Mouse (Mus musculus) lung, adult 18-20 months (tissue): Measurements from ENCODE around the gene Zfp644.
A peak's percentile ranks its signal among the peaks of the same experiment; 100 is the strongest.
"Not testable (repeated sequence)": the region's sequence is repeated elsewhere in the genome, so short reads cannot be mapped to it uniquely, and the experiment has no call there.

Experiments
- DNase-seq, 2 experiments: peaks; one replicate each; pipeline ENCODE4 v3.0.0; 2022; ENCODE audit warnings: mixed read lengths in 2 of 2

The Zfp644 gene

DNA sequence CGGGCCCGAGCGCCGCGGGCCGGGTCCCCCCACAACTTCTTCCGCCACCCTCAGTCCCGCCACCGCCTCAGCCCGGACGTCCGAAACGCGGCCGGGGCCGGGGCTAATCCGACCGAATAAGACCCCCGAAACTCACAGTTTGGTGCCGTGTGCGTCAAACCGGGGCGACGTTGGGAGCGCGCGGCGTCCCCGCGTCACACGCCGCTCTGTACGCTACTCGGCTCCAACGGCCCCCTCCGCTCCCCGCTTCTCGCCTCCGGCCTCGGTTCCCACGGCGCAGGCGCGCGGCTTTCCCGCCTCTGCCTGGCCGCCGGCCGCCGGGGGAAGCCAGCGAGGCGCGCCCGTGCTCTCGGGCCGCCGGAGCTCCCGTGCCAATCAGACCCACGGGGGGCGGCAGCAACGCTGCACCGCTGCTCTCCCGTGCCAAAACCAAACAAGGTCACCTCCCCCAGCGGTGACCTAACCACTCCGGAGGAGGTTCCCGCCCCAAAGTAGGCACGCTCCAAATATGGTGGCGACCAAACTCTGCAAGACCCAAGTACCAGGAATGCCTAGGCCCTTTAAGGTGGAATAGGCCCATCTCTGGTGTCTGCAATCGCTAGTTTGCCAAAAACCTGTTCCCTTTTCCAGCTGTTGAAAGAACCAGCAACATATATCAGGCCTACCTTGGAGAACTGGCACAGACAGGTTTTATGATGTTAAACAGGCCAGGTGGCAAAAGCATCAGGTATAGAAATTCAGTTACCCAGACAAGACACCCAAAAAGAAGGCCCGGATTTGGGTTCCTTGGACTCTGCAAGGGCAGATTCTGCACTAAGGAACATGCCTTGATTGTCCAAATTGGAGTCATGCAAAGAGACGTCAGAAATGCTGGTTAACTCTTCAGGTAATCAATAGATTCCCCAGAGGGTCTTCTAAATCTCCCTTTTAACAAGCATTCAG is at the start of gene Zfp644:
TSS of gene Zfp644 (minus strand) at position 892 of the 942 bp plus-strand sequence.
- DNase-seq, result peak; percentile 89 to 92

DNA sequence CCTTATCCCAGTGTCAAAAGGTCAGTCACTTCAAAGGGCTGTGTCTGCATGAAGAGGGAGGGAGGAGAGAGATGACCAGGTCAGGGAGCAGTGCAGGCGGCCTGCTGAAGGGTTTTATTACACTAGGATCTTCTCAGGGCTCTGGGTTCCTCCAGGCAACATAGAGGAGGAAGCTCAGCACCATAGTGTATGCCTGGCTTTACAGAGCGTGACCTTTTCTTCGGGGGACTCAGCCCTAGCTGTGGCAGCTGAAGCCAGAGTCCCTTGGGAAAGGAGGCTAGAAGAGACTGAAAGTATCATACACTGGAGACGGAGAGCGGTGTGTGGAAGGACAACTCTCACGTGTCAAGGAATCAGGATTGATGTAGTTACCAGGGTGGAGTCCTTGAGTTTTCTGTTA is 42.6 kb upstream of the Zfp644 start:
- DNase-seq, result no peak

DNA sequence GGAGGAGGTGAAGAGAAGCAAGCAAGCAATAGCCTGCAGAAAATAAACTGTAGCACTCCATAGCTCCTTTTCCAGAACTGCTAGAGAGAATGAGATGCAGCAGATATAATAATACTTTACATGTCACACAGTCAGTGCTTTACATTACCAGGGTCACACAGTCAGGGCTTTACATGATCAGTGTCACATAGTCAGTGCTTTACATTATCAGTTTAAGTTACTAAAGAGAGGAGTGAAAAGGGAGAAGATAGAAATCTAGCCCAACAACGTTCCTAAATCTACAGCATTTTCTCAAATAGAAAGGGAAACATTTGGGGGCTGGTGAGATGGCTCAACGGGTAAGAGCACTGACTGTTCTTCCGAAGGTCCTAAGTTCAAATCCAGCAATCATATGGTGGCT is 26.4 kb upstream of the Zfp644 start:
- no peak for DNase-seq

DNA sequence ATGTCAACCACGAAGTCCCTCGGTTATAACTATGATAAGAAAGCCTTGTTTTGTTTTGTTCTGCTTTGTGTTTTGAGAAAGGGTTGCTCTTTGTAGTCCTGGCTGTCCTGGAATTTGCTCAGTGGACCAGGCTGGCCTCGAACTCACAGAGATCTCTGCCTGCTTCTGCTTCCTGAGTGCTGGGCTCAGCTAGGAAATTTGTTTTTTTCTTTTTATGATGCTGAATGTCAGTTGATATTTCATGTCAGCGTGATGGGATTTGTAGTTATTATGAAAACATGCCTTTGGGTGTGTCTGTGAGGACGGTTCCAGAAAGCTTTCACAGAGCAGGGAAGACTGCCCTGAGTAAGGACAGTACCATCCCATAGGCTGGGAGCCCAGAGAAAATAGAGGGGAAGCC is 25.7 kb upstream of the Zfp644 start:
- no peak for DNase-seq

DNA sequence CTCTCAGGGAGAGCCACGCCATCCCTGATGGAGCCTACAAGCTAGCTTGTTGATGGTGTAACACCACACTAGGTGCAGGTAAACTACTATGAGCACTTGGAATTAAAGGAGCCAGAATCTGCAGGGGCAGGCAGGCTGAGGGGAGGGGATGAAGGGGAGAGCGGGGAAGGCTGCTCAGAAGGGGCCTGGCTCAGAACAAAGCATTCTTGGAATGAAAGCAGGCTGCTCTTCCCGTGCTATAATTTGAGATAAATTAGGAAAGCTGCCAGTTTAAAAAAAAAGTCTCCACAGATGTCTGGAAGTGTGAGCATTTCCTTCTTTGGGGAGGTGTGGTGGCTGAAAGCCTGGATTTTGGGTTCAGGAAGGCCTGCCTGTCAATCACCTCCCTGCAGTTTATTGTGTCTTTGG is 14.8 kb upstream of the Zfp644 start:
- no peak for DNase-seq

DNA sequence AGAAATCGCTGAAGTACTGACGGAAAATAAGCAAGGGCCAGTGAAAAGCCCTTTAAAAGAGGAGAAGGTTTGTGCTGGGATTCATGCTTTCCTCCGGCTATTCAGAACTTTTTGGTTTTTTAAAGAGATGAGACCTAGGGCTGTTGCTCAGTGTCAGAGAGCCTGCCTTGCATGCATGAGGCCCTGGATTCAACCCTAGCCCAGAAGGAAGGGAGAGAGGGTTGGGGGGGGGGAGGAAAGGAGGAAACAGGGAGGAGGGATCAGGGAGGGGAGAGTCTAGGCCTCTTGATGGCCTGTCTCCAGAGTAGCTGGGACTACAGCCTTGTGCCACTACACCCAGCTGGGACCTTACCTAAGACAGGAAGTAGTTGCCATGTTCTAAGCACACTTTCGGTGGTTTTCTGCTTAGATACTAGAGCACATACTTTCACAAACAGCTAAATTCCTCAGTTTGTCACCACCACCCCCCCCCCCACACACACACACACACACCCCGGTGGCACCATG is 14.2 kb upstream of the Zfp644 start:
- DNase-seq, result no peak

DNA sequence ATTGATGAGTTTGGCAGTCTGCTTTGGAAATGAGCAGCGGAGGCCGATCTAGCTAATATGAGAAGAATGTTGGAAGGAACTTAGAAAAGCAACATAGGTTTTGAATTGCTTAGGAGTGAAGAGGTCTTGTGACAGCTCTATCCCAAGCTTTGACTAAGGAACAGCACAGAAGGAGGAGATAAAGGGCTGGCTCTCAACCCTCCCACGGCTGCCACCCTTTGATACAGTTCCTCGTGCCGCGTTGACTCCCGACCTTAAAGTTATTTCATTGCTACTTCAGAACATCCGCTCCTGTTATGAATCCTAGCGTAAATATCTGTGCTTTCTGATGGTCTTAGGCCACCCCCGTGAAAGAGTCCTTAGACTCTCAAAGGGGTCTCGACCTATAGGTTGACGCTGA is 13.5 kb upstream of the Zfp644 start:
- DNase-seq, result no peak

DNA sequence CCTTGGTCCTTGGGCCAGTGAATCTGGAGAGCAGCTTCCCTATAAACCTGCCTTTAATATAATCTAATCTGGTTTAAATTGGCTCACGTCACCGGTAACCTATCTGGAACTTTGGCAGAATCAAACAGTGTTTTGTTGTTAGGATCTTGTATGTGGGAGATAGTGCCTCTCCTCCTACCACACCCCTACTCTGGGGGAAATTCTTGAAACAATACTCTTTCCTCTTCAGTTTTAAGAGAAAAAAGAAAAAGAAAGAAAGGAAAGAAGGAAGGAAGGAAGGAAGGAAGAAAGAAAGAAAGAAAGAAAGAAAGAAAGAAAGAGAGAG is 13.0 kb upstream of the Zfp644 start:
- DNase-seq, result no peak

DNA sequence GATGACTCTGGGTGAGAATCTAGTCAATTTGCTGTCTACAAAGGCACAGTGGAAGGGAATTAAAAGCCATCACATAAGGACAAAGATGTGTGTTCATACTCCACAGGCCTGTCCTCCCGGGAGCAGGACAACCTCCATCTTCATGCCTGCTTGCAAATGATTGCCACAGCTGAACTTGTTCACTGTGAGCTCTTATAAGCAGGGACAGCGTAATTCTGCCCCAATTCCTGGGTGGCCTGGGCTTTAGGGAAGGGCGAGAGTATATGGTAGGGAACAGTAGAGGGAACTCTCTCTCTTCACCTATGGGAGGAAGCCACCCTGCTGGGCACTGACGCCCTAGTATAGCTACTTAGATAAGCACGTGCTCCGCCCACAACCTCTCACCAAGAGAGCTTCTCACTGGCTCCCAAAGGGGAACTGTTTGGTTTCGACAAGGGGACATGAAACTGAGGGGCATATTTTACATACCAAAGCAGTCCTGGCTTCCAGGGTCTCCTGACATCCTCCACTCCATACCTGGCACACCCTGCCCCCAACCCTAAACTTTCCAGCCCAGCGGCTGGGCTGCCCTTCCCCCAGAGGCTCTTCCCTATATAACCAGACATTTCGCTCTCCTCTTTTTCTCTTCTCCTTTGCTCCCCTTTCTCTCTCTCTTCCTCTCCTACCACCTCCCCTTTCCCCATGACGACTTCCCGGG is 12.4 kb upstream of the Zfp644 start:
- DNase-seq, result peak; percentile 35 to 46

DNA sequence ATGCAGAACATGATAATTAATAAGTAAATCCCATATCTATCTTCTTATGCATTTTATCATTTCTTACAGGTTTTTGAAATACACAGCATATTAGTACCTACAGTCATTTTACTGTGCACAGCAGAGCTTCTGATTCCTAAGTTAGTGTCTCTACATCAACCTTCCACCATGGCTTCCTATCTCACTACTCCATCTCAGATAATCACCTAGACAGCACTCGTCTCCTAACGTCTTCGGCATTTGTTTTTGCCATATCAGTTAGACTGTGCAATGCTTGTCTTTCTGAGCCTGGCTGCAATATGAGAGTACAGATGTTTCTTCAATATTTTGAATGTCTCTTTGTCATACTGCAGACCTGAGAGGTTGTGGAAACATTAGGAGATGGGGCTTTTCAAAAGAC is 9.3 kb upstream of the Zfp644 start:
- no peak for DNase-seq

DNA sequence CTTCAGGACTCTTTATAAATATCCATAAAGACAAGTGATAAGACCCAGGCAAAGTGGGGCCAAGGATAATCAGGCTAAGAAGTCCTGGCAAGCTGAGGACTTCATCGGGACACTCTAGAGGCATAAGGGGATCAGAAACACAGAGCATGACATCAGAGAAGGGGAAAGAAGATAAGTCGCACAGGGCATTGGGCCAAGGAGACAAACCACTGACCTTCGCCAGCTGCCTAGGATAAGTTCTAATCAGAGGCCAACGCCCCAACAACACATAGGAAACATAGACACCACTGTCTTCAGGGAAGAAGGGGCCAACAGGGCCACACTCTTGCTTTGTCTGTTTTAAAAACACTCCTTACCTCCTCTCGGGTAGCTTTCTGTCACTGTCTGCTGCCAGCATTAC is 8.1 kb upstream of the Zfp644 start:
- DNase-seq, result no peak

DNA sequence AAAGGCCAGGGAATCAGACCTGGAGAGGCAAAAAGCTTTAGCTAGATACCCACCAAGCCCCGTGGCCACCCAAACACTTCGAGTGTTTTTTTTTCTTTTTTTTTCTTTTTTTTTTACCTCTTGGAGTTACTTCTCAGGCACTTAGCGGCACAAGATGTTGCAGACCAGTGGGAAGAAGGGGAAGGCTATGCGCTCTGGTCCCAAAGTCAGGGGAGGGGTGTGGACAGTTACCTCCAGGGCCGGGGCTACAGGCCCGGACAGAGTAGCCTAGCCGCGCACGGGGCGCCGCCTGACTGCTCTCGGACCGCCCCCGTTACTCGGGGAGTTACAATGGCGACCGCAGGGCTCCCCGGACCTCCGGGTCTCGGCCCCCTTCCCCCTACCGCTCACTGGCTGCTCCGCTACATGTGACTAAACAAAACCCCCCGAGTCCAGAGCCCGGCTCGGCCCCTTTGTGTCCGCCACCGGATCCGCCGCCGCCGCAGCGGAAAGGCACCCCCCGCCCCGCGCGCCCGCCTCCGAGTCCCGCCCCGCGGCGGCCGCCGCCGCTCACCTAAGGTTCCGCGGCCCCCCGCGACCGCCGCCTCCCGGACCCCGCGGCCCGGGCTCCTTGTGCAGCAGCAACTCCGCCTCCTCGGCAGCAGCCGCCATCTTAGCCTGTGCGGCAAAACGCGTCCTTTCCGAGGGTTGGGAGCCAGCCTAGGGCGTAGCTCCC is 1.2 kb downstream of the Zfp644 start:
- peak; percentile 71 to 73 for DNase-seq

DNA sequence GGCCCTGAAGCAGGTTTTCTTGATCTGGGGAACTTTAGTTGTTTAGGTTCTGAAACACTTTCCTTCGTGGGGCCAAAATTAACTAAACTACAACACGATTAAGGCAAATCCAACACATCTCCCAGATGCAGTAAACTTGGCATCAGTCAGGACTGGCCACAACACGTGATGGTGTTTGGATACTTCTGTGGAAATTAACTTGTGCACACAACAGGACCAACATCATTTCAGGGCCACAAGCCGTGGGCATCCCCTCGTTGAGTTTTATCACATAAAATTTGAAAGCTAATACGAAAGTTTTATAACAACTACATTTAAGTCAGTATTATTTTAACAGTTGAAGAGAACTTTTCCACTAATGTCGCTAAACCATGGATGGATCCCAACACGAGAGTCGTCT is 1.9 kb downstream of the Zfp644 start:
- no peak for DNase-seq

DNA sequence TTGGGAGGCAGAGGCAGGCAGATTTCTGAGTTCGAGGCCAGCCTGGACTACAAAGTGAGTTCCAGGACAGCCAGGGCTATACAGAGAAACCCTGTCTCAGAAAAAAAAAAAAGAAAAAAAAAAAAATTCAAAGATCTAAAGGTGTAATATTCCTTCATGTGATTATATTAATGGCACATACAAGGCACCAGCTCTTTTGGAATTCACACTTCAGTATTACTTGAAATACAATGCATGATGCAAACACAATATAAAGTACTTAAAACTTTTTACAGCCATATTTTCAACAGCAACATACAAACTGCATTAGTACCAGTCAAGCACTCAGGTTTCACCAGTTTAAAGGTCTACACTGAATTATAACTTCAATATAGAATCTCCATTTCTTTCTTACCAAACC is 2.4 kb downstream of the Zfp644 start:
- DNase-seq, result no peak

DNA sequence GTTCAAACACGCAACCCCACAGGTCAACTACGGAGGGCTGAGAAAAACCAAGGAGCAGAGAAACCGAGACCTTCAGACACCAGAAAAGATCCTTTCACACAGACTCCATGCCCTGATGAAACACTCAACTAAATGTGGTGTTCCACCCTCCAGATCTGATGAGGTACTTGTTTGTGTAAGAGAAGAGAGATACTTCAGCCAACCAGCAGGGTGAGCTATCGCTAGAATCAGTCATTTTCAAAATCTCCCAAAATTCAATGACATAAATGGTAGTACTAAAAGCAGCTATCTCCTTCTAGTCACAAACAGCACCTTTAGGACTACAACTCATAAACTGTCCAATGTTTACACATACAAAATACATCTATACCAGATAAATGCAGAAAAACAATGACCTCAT is 4.1 kb downstream of the Zfp644 start:
- peak in 1 of 2 experiments; percentile 13 for DNase-seq

DNA sequence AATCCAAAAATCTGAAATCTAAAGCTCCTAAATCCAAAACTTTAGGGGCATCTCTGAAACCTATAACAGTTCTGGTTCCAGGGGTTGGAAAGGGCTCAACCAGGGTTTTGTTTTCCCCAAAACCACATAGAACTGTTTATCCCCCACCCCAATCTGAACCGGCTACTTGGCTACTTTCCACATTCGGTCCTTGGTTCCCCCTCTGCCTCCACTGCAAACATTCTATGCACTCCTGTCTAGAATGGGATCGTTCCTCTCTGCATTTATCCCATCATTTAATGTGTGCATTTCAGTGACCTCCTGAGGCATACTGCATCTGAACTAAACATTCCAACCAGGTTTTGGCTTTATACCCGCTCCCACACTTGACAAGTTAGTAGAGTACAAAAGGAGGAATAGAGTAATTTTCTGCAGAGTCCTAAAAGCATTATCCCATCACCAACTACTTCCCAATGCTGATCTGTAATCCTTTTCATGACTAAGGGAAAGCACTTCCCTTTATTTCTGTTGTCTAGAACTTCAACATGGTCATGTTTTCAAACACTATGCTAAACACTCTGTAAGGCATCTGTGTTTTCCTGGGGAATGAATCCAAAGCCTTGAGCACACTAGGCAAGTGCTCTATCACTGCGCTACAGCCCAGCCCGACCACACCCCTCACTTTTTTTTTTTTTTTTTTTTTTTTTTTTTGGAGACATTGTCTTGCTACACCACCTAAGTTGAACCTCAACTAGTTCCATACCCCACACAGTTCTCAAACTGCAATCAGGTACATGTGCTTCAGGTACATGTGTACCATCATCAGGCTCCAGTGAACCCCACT is 16.2 kb downstream of the Zfp644 start:
- DNase-seq, result no peak

DNA sequence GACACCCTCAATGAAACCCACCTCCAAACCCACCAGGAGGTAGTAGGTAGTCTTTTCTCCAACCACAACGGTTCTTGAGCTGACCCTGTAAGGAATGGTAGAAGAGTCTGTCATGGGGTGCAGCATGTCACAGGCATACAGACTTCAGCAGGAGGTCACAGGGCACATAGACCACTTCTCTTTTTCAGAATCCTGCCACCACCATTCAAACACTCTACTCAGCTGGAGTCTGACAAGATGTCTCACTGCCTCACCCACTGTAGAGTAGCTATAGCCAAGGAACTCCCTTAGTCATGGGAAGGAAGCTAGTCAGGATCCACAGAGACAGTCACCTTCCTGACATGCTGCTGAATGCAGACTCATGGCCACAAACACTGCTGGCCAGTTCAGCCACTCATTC is 17.4 kb downstream of the Zfp644 start:
- no peak for DNase-seq

DNA sequence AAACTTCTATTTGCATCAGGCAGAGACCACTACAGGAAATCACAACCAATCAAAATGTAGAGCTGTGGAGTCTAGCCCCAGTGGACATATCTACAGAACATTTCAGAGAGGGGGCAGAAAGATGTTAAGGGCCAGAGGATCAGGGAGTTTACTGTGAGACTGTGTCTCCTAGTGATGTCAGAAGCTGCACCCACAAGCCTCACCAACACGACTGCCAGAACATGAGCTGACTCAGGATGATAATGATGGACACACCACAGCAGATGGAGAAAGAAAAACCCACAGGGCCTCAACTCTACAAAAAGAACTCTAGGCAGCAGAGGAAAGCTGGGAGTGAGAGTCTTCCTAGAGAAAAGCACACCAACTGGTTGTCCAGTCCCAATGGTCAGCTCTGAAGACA is 18.3 kb downstream of the Zfp644 start:
- DNase-seq, result not testable (repeated sequence)

DNA sequence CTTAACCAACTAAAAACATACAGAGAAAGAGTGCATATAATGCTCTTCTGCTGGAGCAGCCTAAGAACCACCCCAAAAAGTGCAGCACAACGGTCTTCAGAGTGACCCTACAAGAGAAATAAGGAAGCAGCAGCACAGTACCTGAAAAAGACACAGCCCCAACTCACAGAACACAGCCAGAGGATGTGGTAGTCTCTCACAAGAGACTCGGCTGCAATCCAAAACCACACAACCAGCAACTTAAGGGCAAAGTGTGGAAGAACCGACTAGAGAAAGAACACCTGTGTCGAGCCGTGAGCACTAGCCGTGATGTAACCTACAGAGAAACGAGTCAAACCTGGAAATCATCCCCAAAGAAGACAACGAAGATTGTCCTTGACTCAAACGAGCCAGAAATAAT is 20.3 kb downstream of the Zfp644 start:
- no peak for DNase-seq

DNA sequence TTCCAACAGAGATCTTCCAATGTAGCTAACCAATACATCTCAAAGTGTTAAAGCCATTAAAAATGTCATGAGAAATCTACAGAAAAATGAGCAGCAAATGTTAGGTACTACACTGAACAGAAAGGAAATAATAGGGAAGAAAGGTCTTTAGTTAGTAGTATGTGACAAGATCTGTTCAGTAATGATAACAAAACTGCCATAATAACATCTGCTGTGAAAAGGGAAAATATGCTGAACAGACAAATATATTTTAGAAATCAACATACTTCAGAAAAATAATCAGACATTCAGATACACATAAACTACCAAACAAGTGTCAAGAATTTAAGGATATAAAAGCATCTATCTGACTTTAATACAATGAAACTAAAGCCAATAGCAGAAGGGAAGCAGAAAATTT is 24.5 kb downstream of the Zfp644 start:
- no peak for DNase-seq

DNA sequence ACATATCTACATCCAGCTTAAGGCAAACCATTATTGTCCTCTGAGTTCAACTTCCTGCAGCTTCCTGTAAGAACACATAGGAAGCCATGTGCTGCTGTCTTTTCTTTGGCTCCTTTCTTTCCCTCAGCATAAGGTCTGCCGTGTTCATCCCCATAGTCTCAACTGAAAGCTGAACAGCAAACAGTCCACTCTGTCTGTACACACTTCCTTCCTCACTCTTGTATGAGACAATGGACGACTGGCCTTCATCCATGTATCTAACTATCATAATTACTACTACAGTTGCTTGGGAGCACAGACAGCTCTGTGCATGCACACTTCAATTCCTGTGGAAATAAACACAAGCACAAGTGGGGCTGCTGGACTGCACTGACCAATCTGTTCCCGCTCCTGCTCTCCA is 25.2 kb downstream of the Zfp644 start:
- DNase-seq, result peak in 1 of 2 experiments; percentile 9

DNA sequence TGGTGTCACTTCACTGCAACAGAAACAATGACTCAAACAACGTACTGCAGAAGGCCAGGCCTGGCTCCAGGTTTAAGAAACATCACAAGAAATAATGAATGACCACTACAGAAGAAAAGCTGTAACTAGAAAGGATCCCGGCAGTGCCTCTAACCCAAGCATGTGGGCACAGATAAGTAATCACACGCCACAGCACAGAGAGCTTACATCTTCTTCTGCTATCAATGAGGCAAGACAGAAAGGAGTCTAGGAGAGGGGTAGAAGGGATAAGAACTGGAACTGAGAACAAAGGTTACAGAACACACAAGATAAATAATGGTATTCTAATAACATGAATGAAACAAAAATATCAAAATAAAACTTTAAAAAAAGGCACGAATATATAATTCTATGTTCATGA is 32.2 kb downstream of the Zfp644 start:
- DNase-seq, result no peak

DNA sequence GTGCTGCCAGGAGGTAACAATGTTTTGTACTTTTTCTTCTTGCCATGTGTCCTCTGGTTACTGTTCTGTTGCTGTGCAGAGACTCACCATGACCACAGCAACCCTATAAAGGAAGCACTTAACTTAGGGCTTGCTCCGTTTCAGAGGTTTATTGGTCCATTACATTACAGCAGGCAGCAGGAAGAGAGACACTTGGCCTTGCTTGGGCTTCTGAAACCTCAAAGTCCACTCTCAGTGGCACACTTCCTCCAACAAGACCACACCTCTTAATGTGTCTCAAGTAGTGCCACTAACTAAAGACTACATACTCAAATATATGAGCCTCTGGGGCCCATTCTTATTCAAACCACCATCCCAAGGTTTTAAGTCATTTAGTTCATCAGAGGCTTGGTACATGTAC is 36.2 kb downstream of the Zfp644 start:
- DNase-seq, result no peak
